Mouse (Mus musculus): Measurements from ENCODE around the gene Pcsk1. TPM values are rescaled to one million over a fixed set of nuclear protein-coding genes. Genes with fewer than 3 reads are reported as not detected.

Gene Pcsk1
- polyA plus RNA-seq (2011; ENCODE audit: insufficient read depth, insufficient read length, low replicate concordance, missing spikeins): not detected in 2 replicates

- no peak within 1 kb of the TSS for H3K27ac ChIP-seq (ENCODE audit: control insufficient read depth, insufficient read depth, low read depth, low read length, poor library complexity)
These were observed at the start of gene Pcsk1 for GRCm38 (mm10) chr13:75089721-75090410. Pcsk1 (plus strand) TSS chr13:75089826.

GRCm38 (mm10) chr13:75058818-75059217, 30.8 kb upstream of the Pcsk1 start:
- Histone ChIP-seq H3K27ac (ENCODE audit: control insufficient read depth, insufficient read depth, low read depth, low read length, poor library complexity) (no peak overlapping the region), H3K4me3 (replicated peaks; ENCODE audit: control insufficient read depth, low read depth, low read length) (no peak overlapping the region), H3K4me1 (ENCODE audit: control insufficient read depth, insufficient read depth, low read length) (no peaks in the 10 kb centered on the region)
- TF ChIP-seq CTCF (IDR thresholded peaks at IDR 0.05; ENCODE audit: control insufficient read depth, insufficient read depth, low read length) (no peak), POLR2A (IDR thresholded peaks at IDR 0.05; ENCODE audit: borderline replicate concordance, control insufficient read depth, low read depth, low read length) (no peak)

More at GRCm38 (mm10) chr13:75089721-75090410, at the start of gene Pcsk1:
- H3K4me3 ChIP-seq (replicated peaks; ENCODE audit: control insufficient read depth, low read depth, low read length): no peak within 1 kb of the TSS
- TF ChIP-seq CTCF (IDR thresholded peaks at IDR 0.05; ENCODE audit: control insufficient read depth, insufficient read depth, low read length) (no peak), POLR2A (IDR thresholded peaks at IDR 0.05; ENCODE audit: borderline replicate concordance, control insufficient read depth, low read depth, low read length) (no peak)
- no peaks in the 10 kb centered on the region for H3K4me1 ChIP-seq (ENCODE audit: control insufficient read depth, insufficient read depth, low read length)
- 4% methylated on average over 28 of the region's 28 CpGs for WGBS

- Histone ChIP-seq H3K27ac (ENCODE audit: control insufficient read depth, insufficient read depth, low read depth, low read length, poor library complexity) (no peak overlapping the region), H3K4me1 (ENCODE audit: control insufficient read depth, insufficient read depth, low read length) (no peaks in the 10 kb centered on the region), H3K4me3 (replicated peaks; ENCODE audit: control insufficient read depth, low read depth, low read length) (no peak overlapping the region)
- 73% methylated on average over 3 of the region's 3 CpGs for WGBS
- TF ChIP-seq CTCF (IDR thresholded peaks at IDR 0.05; ENCODE audit: control insufficient read depth, insufficient read depth, low read length) (no peak), POLR2A (IDR thresholded peaks at IDR 0.05; ENCODE audit: borderline replicate concordance, control insufficient read depth, low read depth, low read length) (no peak)
These were observed 25.7 kb upstream of the Pcsk1 start for GRCm38 (mm10) chr13:75063947-75064346.

GRCm38 (mm10) chr13:75088597-75088996, 1.0 kb upstream of the Pcsk1 start:
- H3K4me1 ChIP-seq (ENCODE audit: control insufficient read depth, insufficient read depth, low read length): no peaks in the 10 kb centered on the region
- no peak for TF ChIP-seq POLR2A (IDR thresholded peaks at IDR 0.05; ENCODE audit: borderline replicate concordance, control insufficient read depth, low read depth, low read length)
- H3K4me3 ChIP-seq (replicated peaks; ENCODE audit: control insufficient read depth, low read depth, low read length): no peak overlapping the region
- WGBS: 23% methylated on average over 6 of the region's 6 CpGs
- H3K27ac ChIP-seq (ENCODE audit: control insufficient read depth, insufficient read depth, low read depth, low read length, poor library complexity): no peak overlapping the region

- H3K4me1 ChIP-seq (ENCODE audit: control insufficient read depth, insufficient read depth, low read length): no peaks in the 10 kb centered on the region
- no peak overlapping the region for H3K4me3 ChIP-seq (replicated peaks; ENCODE audit: control insufficient read depth, low read depth, low read length)
- 3% methylated on average over 12 of the region's 12 CpGs for WGBS
- no peak overlapping the region for H3K27ac ChIP-seq (ENCODE audit: control insufficient read depth, insufficient read depth, low read depth, low read length, poor library complexity)
- TF ChIP-seq CTCF (IDR thresholded peaks at IDR 0.05; ENCODE audit: control insufficient read depth, insufficient read depth, low read length) (no peak), POLR2A (IDR thresholded peaks at IDR 0.05; ENCODE audit: borderline replicate concordance, control insufficient read depth, low read depth, low read length) (no peak)
These were observed 769 bp downstream of the Pcsk1 start for GRCm38 (mm10) chr13:75090411-75090779.

- WGBS: 64% methylated on average over 5 of the region's 5 CpGs
- TF ChIP-seq POLR2A (IDR thresholded peaks at IDR 0.05; ENCODE audit: borderline replicate concordance, control insufficient read depth, low read depth, low read length): no peak
- no peak for TF ChIP-seq CTCF (IDR thresholded peaks at IDR 0.05; ENCODE audit: control insufficient read depth, insufficient read depth, low read length)
These were observed 1.4 kb downstream of the Pcsk1 start for GRCm38 (mm10) chr13:75091071-75091470.

GRCm38 (mm10) chr13:75095487-75095886, 5.9 kb downstream of the Pcsk1 start:
- H3K4me3 ChIP-seq (replicated peaks; ENCODE audit: control insufficient read depth, low read depth, low read length): no peak overlapping the region
- H3K4me1 ChIP-seq (ENCODE audit: control insufficient read depth, insufficient read depth, low read length): no peaks in the 10 kb centered on the region
- H3K27ac ChIP-seq (ENCODE audit: control insufficient read depth, insufficient read depth, low read depth, low read length, poor library complexity): no peak overlapping the region
- TF ChIP-seq POLR2A (IDR thresholded peaks at IDR 0.05; ENCODE audit: borderline replicate concordance, control insufficient read depth, low read depth, low read length): no peak

More at GRCm38 (mm10) chr13:75091071-75091470, 1.4 kb downstream of the Pcsk1 start:
- H3K4me3 ChIP-seq (replicated peaks; ENCODE audit: control insufficient read depth, low read depth, low read length): no peak overlapping the region
- no peak overlapping the region for H3K27ac ChIP-seq (ENCODE audit: control insufficient read depth, insufficient read depth, low read depth, low read length, poor library complexity)
- H3K4me1 ChIP-seq (ENCODE audit: control insufficient read depth, insufficient read depth, low read length): no peaks in the 10 kb centered on the region

- Histone ChIP-seq H3K27ac (ENCODE audit: control insufficient read depth, insufficient read depth, low read depth, low read length, poor library complexity) (no peak overlapping the region), H3K4me3 (replicated peaks; ENCODE audit: control insufficient read depth, low read depth, low read length) (no peak overlapping the region), H3K4me1 (ENCODE audit: control insufficient read depth, insufficient read depth, low read length) (no peaks in the 10 kb centered on the region)
- TF ChIP-seq CTCF (IDR thresholded peaks at IDR 0.05; ENCODE audit: control insufficient read depth, insufficient read depth, low read length): no peak
- no peak for TF ChIP-seq POLR2A (IDR thresholded peaks at IDR 0.05; ENCODE audit: borderline replicate concordance, control insufficient read depth, low read depth, low read length)
- 38% methylated on average over 2 of the region's 2 CpGs for WGBS
These were observed 23.5 kb downstream of the Pcsk1 start for GRCm38 (mm10) chr13:75113114-75113513.

- 86% methylated on average over 2 of the region's 2 CpGs for whole genome bisulfite sequencing
- H3K4me1 ChIP-seq (ENCODE audit: control insufficient read depth, insufficient read depth, low read length): no peaks in the 10 kb centered on the region
- no peak overlapping the region for H3K27ac ChIP-seq (ENCODE audit: control insufficient read depth, insufficient read depth, low read depth, low read length, poor library complexity)
- no peak for TF ChIP-seq CTCF (IDR thresholded peaks at IDR 0.05; ENCODE audit: control insufficient read depth, insufficient read depth, low read length)
- TF ChIP-seq POLR2A (IDR thresholded peaks at IDR 0.05; ENCODE audit: borderline replicate concordance, control insufficient read depth, low read depth, low read length): no peak
- H3K4me3 ChIP-seq (replicated peaks; ENCODE audit: control insufficient read depth, low read depth, low read length): no peak overlapping the region
These were observed 24.4 kb downstream of the Pcsk1 start for GRCm38 (mm10) chr13:75114007-75114424.
